Mouse (Mus musculus) liver, embryonic 12.5 days (tissue): ENCODE results near the gene Abi2. TPM values are rescaled to one million over a fixed set of nuclear protein-coding genes. Genes with fewer than 3 reads are reported as not detected.
A peak's percentile ranks its signal among the peaks of the same experiment; 100 is the strongest.

Source experiments
- ATAC-seq: fragments of 200-750 bp; cut with Nextera tagmentation; 2 replicates; pipeline ENCODE4 v1.8.0; 2017; ENCODE audit warnings: moderate number of reproducible peaks, mild to moderate bottlenecking, moderate library complexity
- H3K27ac ChIP-seq: fragments of 300-500 bp; sonication (generic); 2 replicates; pipeline ENCODE4 v1.5.1; 2016; ENCODE audit warnings: mild to moderate bottlenecking
- H3K27me3 ChIP-seq: fragments of 300-500 bp; sonication (generic); replicated peaks from 2 replicates; pipeline ENCODE4 v1.6.1; 2016; ENCODE audit warnings: mild to moderate bottlenecking, moderate library complexity
- H3K36me3 ChIP-seq: fragments of 300-500 bp; sonication (generic); 2 replicates; pipeline ENCODE4 v1.6.1; 2016; ENCODE audit warnings: mild to moderate bottlenecking, moderate library complexity
- H3K4me1 ChIP-seq: fragments of 300-500 bp; sonication (generic); 2 replicates; pipeline ENCODE4 v1.6.1; 2016
- H3K4me2 ChIP-seq: fragments of 300-500 bp; sonication (generic); 2 replicates; pipeline ENCODE4 v1.6.1; 2016; ENCODE audit warnings: mild to moderate bottlenecking, moderate library complexity
- H3K4me3 ChIP-seq: fragments of 300-500 bp; sonication (generic); 2 replicates; pipeline ENCODE4 v1.5.1; 2016; ENCODE audit warnings: mild to moderate bottlenecking, moderate library complexity
- H3K9ac ChIP-seq: fragments of 300-500 bp; sonication (generic); 2 replicates; pipeline ENCODE4 v1.6.1; 2016; ENCODE audit warnings: mild to moderate bottlenecking, moderate library complexity
- H3K9me3 ChIP-seq: fragments of 300-500 bp; sonication (generic); replicated peaks from 2 replicates; pipeline ENCODE4 v1.6.1; 2016; ENCODE audit warnings: mild to moderate bottlenecking, moderate library complexity
- WGBS: fragments of 180-500 bp; shearing (Covaris S2); methylation state at CpG from one replicate; pipeline ENCODE4 v1.1.7; 2016; ENCODE audit not compliant: insufficient replicate concordance; 5-methylcytosine and 5-hydroxymethylcytosine counted together
- polyA plus RNA-seq: library from polyadenylated mRNA; unstranded; fragments of >200 nt; fragmentation: Nextera tagmentation; extraction: Ambion mirVana; gene quantifications from 2 replicates; pipeline ENCODE4 v1.2.1, GENCODE M21; 2016

The Abi2 gene
- 8.5 and 9.9 TPM in 2 replicates for polyA plus RNA-seq

DNA sequence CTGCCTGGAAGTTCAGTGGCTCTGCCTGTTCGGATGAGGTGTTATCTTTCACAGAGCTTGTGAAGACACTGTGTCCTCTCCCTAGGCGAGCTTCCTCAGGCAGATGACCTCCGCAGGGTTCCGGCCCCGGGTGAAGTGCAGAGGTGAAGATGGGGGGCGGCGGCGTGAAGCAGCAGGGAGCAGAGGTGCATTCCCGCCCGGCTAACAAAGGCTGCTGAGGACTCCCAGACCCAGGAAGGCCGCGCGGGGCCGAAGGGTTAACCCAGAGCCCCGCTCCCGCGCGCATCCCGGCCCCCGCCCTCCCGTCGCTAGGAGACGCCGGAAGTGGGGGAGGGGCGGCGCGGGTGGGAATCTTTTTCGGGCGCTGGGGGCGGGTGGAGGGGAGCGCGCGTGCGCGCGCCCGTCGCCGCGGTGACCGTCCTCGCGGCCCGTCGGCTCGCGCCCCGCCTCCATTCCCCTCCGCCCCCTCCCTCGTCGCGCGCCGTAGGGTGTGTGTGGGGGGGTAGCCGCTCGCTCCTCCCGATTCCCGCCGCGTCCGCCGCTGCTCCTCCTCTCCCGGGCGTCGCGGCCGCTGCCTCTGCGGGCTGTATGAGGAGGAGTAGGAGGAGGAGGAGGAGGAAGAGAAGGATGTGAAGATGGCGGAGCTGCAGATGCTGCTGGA is at the start of gene Abi2:
Gene Abi2, plus strand, starts transcription at position 452 of the 661 bp plus-strand sequence.
- ATAC-seq = peak; percentile 90
- Histone ChIP-seq H3K9me3 (no peaks in the 10 kb centered on the region), H3K27ac (peak within 1 kb of the TSS; percentile 84), H3K4me3 (peak within 1 kb of the TSS; percentile 90), H3K9ac (peak within 1 kb of the TSS; percentile 90), H3K27me3 (no peaks in the 10 kb centered on the region), H3K4me2 (peak within 1 kb of the TSS; percentile 97), H3K36me3 (no peaks in the 10 kb centered on the region), H3K4me1 (peaks cover 28% of the 10 kb centered on the region)
- WGBS = under 1% methylated on average over 27 of the region's 69 CpGs

GRCm38 (mm10) chr1:60361626-60362025 is 47.8 kb upstream of the Abi2 start:
- Histone ChIP-seq H3K9ac (no peak overlapping the region), H3K4me3 (no peak overlapping the region), H3K4me2 (no peak overlapping the region), H3K36me3 (peaks cover 45% of the 10 kb centered on the region), H3K27me3 (no peaks in the 10 kb centered on the region), H3K4me1 (no peaks in the 10 kb centered on the region), H3K9me3 (no peaks in the 10 kb centered on the region), H3K27ac (no peak overlapping the region)
- 91% methylated on average over 1 of the region's 1 CpGs for WGBS
- ATAC-seq = no peak

DNA sequence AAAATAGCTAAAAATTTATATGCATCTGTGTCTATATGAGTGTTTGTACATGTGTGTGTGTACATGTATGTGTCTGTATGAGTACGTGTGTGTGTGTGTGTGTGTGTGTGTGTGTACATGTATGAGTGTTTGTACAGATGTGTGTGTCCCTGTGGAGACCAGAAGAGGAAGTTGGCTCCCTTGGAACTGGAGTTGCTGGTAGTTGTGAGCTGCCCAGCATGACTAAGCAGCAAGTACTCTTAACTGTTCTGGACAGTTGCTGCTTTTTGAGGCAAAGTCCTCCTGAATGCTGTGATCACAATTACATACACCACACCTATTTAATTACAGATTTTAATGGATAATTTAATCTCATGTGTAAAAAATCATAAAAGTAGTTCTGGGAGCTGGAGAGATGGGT is 32.9 kb upstream of the Abi2 start:
- H3K36me3 ChIP-seq = peaks cover 75% of the 10 kb centered on the region

DNA sequence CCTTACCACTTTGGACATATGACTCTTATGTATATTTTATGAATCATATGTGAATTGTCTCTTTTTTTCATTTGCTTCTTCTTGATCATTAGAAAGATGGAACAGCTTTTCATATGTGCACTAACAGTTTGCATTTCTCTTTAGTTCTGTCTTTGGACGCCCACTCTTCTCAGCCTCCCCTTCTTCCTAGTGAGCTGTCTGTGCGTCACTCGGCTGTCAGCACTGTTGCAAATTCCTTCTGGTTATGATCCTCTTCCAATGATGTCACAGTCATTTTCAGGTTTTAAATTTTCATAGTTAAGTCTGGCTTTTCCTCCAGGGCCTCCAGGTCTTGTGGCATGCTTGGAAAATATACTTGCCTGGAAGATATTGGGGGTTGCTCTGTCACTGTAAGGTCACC is 27.5 kb upstream of the Abi2 start:
- Histone ChIP-seq H3K9ac (no peak overlapping the region), H3K27me3 (no peaks in the 10 kb centered on the region), H3K9me3 (no peaks in the 10 kb centered on the region), H3K4me2 (no peak overlapping the region), H3K4me3 (no peak overlapping the region), H3K36me3 (peaks cover 69% of the 10 kb centered on the region), H3K4me1 (no peaks in the 10 kb centered on the region), H3K27ac (no peak overlapping the region)
- WGBS = 93% methylated on average over 3 of the region's 3 CpGs
- ATAC-seq = no peak

More for the DNA sequence above, 32.9 kb upstream of the Abi2 start:
- Histone ChIP-seq H3K27me3 (no peaks in the 10 kb centered on the region), H3K27ac (no peak overlapping the region), H3K4me1 (no peaks in the 10 kb centered on the region), H3K4me2 (no peak overlapping the region), H3K9ac (no peak overlapping the region), H3K9me3 (no peaks in the 10 kb centered on the region), H3K4me3 (no peak overlapping the region)
- ATAC-seq = no peak
- WGBS = 67% methylated on average over 1 of the region's 1 CpGs

DNA sequence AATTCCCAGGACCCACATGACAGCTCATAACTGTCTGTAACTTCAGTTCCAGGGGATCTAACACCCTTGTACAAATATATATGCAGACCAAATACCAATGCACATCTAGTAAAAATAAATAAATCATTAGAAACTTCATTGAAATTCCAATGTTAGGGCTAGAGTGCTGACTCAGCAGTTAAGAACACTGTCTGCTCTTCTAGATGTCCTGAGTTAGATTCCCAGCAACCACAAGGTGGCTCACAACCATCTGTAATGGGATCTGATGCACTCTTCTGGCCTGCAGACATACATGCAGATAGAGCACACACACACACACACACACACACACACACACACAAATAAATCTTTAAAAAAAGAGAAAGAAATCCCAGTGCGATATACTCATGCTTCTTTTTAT is 4.6 kb upstream of the Abi2 start:
- 88% methylated on average over 1 of the region's 1 CpGs for WGBS
- Histone ChIP-seq H3K9ac (no peak overlapping the region), H3K36me3 (no peaks in the 10 kb centered on the region), H3K27ac (no peak overlapping the region), H3K4me3 (no peak overlapping the region), H3K27me3 (no peaks in the 10 kb centered on the region), H3K4me2 (no peak overlapping the region), H3K4me1 (peaks cover 6% of the 10 kb centered on the region; the same call in 1 of the 2 replicates), H3K9me3 (no peaks in the 10 kb centered on the region)
- ATAC-seq = no peak

- Histone ChIP-seq H3K4me1 (peaks cover 22% of the 10 kb centered on the region; the same call in 1 of the 2 replicates), H3K36me3 (no peaks in the 10 kb centered on the region), H3K4me2 (peak overlapping the region; percentile 97), H3K9ac (peak overlapping the region; percentile 90; the same call in 1 of the 2 replicates), H3K27me3 (no peaks in the 10 kb centered on the region), H3K9me3 (no peaks in the 10 kb centered on the region), H3K27ac (peak overlapping the region; percentile 75), H3K4me3 (peak overlapping the region; percentile 90)
- WGBS = 30% methylated on average over 13 of the region's 13 CpGs
- ATAC-seq = peak; percentile 30
These were observed 785 bp upstream of the Abi2 start for GRCm38 (mm10) chr1:60408501-60409167.

- ATAC-seq = peak; percentile 63
- 3% methylated on average over 44 of the region's 54 CpGs for whole genome bisulfite sequencing
These were observed 754 bp downstream of the Abi2 start for GRCm38 (mm10) chr1:60409928-60410817.

DNA sequence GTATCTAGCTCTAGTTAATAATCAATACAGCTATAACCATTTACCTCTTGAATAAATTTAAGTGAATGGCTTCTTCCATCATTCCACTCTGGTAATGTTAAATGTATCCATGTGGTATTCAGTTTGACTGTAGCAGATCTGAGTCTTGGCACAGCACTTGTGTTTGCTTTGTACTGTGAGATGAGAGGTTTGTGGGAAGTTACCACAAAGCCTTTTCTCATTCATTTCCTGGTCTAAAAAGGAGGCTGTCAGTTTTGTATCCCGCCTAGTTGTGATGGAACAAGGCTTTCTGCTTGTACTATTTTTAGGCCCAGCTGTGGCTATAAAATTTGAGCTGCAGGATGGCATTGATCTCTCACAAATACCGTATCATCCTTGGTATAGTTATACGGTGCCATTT is 7.3 kb downstream of the Abi2 start:
- H3K27me3 ChIP-seq = no peaks in the 10 kb centered on the region
- WGBS = 54% methylated on average over 3 of the region's 3 CpGs

More at GRCm38 (mm10) chr1:60409928-60410817, 754 bp downstream of the Abi2 start:
- no peaks in the 10 kb centered on the region for H3K36me3 ChIP-seq
- peaks cover 31% of the 10 kb centered on the region for H3K4me1 ChIP-seq
- peak overlapping the region; percentile 90 for H3K9ac ChIP-seq
- peak overlapping the region; percentile 84 for H3K27ac ChIP-seq
- H3K4me2 ChIP-seq = peak overlapping the region; percentile 97
- no peaks in the 10 kb centered on the region for H3K9me3 ChIP-seq
- H3K27me3 ChIP-seq = no peaks in the 10 kb centered on the region
- H3K4me3 ChIP-seq = peak overlapping the region; percentile 90

GRCm38 (mm10) chr1:60423882-60424281 is 14.5 kb downstream of the Abi2 start:
- Histone ChIP-seq H3K27me3 (no peaks in the 10 kb centered on the region), H3K9ac (no peak overlapping the region), H3K4me2 (no peak overlapping the region), H3K4me3 (no peak overlapping the region), H3K36me3 (no peaks in the 10 kb centered on the region), H3K27ac (no peak overlapping the region), H3K4me1 (peaks cover 3% of the 10 kb centered on the region; the same call in 1 of the 2 replicates), H3K9me3 (no peaks in the 10 kb centered on the region)
- WGBS = 74% methylated on average over 1 of the region's 1 CpGs
- ATAC-seq = no peak

More for the DNA sequence above, 7.3 kb downstream of the Abi2 start:
- Histone ChIP-seq H3K4me2 (no peak overlapping the region), H3K27ac (no peak overlapping the region), H3K9ac (no peak overlapping the region), H3K4me1 (peaks cover 12% of the 10 kb centered on the region), H3K4me3 (no peak overlapping the region), H3K9me3 (no peaks in the 10 kb centered on the region), H3K36me3 (no peaks in the 10 kb centered on the region)
- no peak for ATAC-seq

DNA sequence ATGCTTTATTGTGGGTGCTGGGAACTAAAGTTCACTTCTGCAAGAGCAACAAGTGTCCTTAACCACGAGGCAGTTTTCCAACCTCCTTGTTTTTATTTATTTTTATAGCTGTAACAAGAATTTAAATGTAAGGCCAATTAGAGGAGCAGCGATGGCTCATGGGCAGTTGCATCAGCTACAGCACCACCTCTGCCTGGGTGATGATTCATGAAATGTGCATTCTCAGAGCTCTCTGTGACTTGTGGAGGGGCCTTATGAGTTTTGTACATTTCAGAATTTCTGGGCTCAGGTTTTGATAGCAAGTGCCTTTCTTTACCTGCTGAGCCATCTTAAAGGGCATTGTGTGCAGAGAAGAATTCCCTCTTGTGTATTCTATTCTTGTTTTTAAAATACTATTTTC is 18.9 kb downstream of the Abi2 start:
- no peak overlapping the region for H3K4me2 ChIP-seq
- WGBS = 64% methylated on average over 2 of the region's 2 CpGs
- H3K9ac ChIP-seq = no peak overlapping the region
- no peak overlapping the region for H3K4me3 ChIP-seq
- H3K27me3 ChIP-seq = no peaks in the 10 kb centered on the region
- H3K4me1 ChIP-seq = no peaks in the 10 kb centered on the region
- no peaks in the 10 kb centered on the region for H3K9me3 ChIP-seq
- ATAC-seq = no peak
- H3K36me3 ChIP-seq = no peaks in the 10 kb centered on the region
- no peak overlapping the region for H3K27ac ChIP-seq

GRCm38 (mm10) chr1:60428932-60429331 is 19.5 kb downstream of the Abi2 start:
- Histone ChIP-seq H3K27ac (no peak overlapping the region), H3K4me2 (no peak overlapping the region), H3K4me3 (no peak overlapping the region), H3K4me1 (no peaks in the 10 kb centered on the region), H3K9me3 (no peaks in the 10 kb centered on the region), H3K36me3 (no peaks in the 10 kb centered on the region), H3K9ac (no peak overlapping the region), H3K27me3 (no peaks in the 10 kb centered on the region)
- WGBS = 61% methylated on average over 2 of the region's 2 CpGs
- no peak for ATAC-seq

DNA sequence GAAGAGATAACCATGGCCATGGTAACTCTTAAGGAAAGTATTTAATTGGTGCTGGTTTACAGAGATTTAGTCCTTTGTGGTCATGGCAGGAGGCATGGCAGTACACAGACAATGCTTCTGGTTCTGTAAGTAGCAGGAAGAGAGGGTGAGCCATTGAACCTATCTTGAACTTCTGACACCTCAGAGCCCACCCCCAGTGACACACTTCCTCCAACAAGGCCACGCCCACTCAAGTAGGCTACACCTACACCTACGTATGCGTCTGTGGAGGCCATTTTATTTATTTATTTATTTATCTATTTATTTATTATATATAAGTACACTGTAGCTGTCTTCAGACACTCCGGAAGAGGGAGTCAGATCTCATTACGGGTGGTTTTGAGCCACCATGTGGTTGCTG is 22.1 kb downstream of the Abi2 start:
- Histone ChIP-seq H3K4me1 (no peaks in the 10 kb centered on the region), H3K27ac (no peak overlapping the region), H3K4me3 (no peak overlapping the region), H3K27me3 (no peaks in the 10 kb centered on the region), H3K9ac (no peak overlapping the region), H3K36me3 (no peaks in the 10 kb centered on the region), H3K4me2 (no peak overlapping the region), H3K9me3 (no peaks in the 10 kb centered on the region)
- no peak for ATAC-seq
- WGBS = 74% methylated on average over 5 of the region's 5 CpGs
